Mouse (Mus musculus): Measurements from ENCODE around the gene Misp.

DNA sequence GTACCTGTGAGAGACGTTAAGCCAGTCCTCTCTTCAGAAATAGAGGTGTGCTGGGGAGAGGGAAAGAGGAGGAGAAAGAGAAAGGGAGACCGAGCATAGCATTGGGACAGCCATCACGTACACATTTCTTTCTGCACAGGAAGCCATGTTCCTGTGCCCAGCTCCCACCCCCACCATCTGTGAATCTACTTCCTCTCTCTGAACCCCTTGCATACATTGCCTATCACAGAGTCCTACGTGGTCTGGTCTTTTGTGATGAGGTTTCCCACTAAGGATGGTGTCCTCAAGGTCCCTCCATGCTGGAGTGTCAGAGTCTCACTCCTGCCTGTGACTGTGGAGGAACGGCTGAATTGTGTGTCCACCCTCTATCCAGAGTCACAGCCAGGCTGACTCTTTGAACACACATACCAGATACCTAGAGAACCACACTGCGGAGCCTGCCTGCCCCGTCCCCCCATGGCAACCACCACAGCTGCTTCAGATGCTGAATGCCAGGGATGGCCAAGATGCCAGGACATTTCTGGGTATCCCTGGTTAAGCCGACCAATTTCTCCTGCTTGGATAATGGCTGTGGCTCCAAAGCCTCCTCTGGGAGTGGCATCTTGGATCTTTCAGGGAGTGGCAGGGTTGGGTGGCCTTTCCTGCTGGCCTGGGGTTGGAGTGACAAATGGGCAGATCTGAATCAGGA is 29.3 kb downstream of the Misp start:
- TF ChIP-seq CTCF (IDR thresholded peaks at IDR 0.05) = no peak
- TF ChIP-seq POLR2A (IDR thresholded peaks at IDR 0.05; ENCODE audit: insufficient read depth, low read depth, low read length) = no peak
- TF ChIP-seq EP300 (IDR thresholded peaks at IDR 0.05; ENCODE audit: insufficient read depth, low read depth, low read length) = no peak

All from heart, adult 2 months (tissue).